Mouse (Mus musculus): ENCODE results near the gene Relb.

DNA sequence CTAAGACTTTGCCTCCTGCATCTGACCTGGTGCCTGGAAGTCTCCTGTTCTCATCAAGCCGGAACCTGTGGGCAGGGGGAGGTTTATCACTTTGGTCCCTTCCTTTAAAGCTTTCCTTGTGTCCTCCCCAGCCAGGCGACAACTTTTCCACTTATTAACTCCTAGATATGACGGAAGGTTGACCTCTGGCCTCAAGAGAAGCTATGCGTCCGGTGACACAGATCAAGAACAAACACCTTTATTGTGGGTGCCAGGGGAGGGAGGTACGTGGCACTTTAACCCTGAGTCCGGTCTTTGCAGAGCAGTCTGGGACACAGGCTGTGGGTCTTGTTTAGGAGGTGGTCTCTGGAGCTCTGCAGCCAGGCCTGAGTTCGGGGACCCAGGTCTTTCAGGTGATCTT lies 48.6 kb upstream of the Relb start, which contains the start of gene Apoc2:
- TF ChIP-seq POLR2A (IDR thresholded peaks at IDR 0.05; ENCODE audit: low read depth, low read length) = no peak
- no peak for TF ChIP-seq CTCF (IDR thresholded peaks at IDR 0.05; ENCODE audit: extremely low read depth, insufficient read depth, insufficient read length, insufficient replicate concordance)

Data from spleen, adult 2 months (tissue).